Mouse (Mus musculus) frontal cortex, postnatal 36 days (tissue): ENCODE results near the gene Sprr2d.

ENCODE experiments used
- DNase-seq, 2 experiments: peaks; one replicate each; pipeline ENCODE4 v3.0.0; 2022; ENCODE audit warnings: low spot score in 2 of 2

Gene Sprr2d

DNA sequence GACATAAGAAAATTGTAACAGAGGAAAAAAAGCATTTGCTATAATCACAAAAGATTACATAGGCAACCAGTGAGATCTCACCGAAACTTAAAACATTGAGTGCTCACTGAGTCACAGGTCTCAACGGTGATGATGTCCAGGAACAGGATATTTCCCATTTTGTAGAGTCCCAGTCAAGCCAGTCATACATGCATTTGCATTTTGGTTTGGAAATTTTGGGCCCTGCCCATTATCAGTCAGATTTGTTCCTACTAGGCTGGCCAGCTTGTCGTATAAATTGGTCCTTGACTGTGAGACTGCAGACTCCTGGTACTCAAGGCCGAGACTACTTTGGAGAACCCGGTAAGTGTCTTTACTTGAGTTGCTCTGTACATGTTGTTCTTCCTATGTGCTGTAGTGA, at the start of gene Sprr2d:
Sprr2d (plus strand) TSS at position 301 of the 400 bp plus-strand sequence.
- DNase-seq = no peak

DNA sequence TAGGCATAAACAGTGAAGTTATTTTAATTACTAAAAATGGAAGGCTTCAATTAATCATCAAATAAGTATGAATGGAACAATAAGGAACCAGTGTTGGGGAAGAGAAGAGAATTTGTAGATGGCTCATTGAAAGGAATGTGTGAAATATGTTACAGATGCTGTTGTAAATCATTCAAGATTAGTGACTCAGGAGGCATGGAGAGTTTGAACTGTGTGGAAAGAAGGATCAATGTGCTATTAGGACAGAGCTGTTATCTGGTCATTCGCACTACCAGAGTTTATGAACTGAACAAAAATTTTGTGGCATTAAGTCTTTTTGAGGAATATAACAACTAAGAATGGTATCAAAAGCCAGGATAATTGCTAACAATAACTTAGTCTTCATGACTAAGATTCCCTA, 31.5 kb upstream of the Sprr2d start:
- DNase-seq = no peak

DNA sequence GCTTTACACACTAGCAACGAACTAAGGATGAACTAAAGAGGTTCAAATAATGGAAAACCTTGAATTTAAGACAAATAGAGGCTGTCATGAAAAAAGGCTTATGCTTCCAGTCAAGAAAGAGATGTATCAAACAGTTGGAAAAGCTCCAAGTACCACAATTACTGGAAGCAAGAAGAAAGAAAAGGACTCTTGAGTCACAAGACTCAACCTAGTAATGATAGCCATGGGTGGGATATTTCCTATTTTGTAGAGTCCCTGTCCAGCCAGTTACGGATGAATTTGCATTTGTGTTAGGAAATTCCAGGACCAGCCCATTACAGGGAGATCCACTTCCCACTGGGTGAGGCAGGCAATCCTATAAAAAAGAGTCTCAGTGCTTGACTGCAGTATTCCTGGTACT, 22.6 kb upstream of the Sprr2d start, which contains the start of gene Sprr2b:
Sprr2b (plus strand) TSS at position 301 of the 400 bp plus-strand sequence.
- no peak for DNase-seq

- no peak for DNase-seq
Measured at GRCm38 (mm10) chr3:92317384-92317783, 21.6 kb upstream of the Sprr2d start.

GRCm38 (mm10) chr3:92336278-92336677, 2.7 kb upstream of the Sprr2d start:
- DNase-seq = no peak

DNA sequence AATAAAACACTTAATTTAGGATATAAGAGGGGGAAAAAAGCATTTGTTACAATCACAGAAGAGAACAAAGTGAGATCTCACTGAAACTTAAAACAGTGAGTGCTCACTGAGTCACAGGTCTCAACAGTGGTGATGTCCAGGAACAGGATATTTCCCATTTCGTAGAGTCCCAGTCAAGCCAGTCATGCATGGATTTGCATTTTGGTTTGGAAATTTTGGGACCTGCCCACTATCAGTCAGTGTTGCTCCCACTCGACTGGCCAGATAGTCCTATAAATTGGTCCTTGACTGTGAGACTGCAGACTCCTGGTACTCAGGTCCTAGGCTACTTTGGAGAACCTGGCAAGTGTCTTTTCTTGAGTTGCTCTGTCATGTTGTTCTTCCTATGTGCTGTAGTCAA, 12.9 kb downstream of the Sprr2d start, which contains the start of gene Sprr2e:
Sprr2e (plus strand) TSS at position 301 of the 400 bp plus-strand sequence.
- DNase-seq = no peak

GRCm38 (mm10) chr3:92361619-92362018, 22.7 kb downstream of the Sprr2d start:
- DNase-seq = no peak

DNA sequence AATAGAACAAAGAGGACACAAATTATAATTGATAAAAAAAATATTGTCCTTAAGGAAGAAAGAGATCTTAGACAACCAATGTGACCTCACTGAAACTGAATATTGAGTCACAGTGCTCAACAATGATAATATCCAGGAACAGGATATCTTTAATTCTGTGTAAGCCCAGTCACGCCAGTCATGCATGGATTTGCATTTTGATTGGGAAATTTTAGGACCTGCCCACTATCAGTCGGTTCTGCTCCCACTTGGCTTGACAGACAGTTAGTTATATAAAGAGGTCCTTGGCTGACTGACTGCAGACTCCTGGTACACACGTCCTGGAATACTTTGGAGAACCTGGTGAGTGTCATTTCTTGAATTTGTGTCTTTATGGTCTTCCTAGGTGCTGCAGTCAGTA, 25.9 kb downstream of the Sprr2d start, which contains the start of gene Sprr2f:
Sprr2f (plus strand) TSS at position 301 of the 400 bp plus-strand sequence.
- DNase-seq = no peak

GRCm38 (mm10) chr3:92373613-92374012, 34.7 kb downstream of the Sprr2d start:
- no peak for DNase-seq

GRCm38 (mm10) chr3:92385385-92385784, 46.4 kb downstream of the Sprr2d start, which contains the start of gene Sprr2h:
TSS of gene Sprr2h (plus strand) at chr3:92385685.
- no peak for DNase-seq
